Mouse (Mus musculus) stomach, postnatal 0 days (tissue): ENCODE results near the gene D930048N14Rik.

Source experiments
- CTCF ChIP-seq: IDR thresholded peaks from 2 replicates; pipeline ENCODE4 v1.5.1; 2016; ENCODE audit warnings: antibody characterized with exemption, low read depth, mild to moderate bottlenecking, moderate library complexity
- EP300 ChIP-seq: optimal IDR thresholded peaks from 2 replicates; pipeline ENCODE3; 2016; ENCODE audit warnings: antibody characterized with exemption

DNA sequence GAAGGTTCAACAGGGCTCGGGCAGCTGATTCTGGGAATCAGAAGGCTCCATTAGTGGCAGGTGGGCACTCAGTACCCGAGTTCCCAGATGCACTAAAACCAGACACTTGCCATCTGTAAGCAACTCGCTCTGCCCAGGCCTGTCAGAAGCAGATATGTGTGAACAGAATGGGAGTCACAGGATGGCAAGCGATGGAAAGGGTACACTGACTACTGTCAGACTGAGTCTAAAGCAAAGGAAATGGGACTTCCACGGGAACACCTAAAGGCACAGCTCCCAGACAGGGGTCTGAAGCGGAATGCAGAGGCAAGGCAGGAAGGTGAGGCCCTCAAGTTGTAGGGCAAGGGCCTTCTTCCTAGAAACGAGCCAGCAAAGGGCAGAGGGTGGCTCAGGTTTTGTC lies 4.5 kb upstream of the D930048N14Rik start:
- TF ChIP-seq CTCF (no peak), EP300 (no peak)
